Mouse (Mus musculus) neural tube, embryonic 13.5 days (tissue): ENCODE measurements at regions not wholly inside any gene's neighbourhood (a gene's known extent, or its start where the extent isn't known, plus 50 kb on each side); places are given as distances from the start of the nearest gene placed in this dataset.

Source experiments
- ATAC-seq: fragments of 200-750 bp; cut with Nextera tagmentation; 2 replicates; pipeline ENCODE4 v1.8.0; 2017; ENCODE audit warnings: low read depth, mild to moderate bottlenecking, moderate TSS enrichment, moderate library complexity
- H3K27ac ChIP-seq: fragments of 300-500 bp; sonication (generic); replicated peaks from 2 replicates; pipeline ENCODE4 v1.5.1; 2015; ENCODE audit warnings: moderate library complexity, mild to moderate bottlenecking, inconsistent platforms
- H3K27me3 ChIP-seq: fragments of 300-500 bp; sonication (generic); 2 replicates; pipeline ENCODE4 v1.6.1; 2015; ENCODE audit warnings: mild to moderate bottlenecking, inconsistent platforms
- H3K36me3 ChIP-seq: fragments of 300-500 bp; sonication (generic); 2 replicates; pipeline ENCODE4 v1.6.1; 2015; ENCODE audit warnings: mild to moderate bottlenecking, inconsistent platforms
- H3K4me1 ChIP-seq: fragments of 300-500 bp; sonication (generic); replicated peaks from 2 replicates; pipeline ENCODE4 v1.6.1; 2015; ENCODE audit warnings: inconsistent platforms
- H3K4me2 ChIP-seq: fragments of 300-500 bp; sonication (generic); 2 replicates; pipeline ENCODE4 v1.6.1; 2015; ENCODE audit warnings: inconsistent platforms, mild to moderate bottlenecking, moderate library complexity
- H3K4me3 ChIP-seq: fragments of 300-500 bp; sonication (generic); 2 replicates; pipeline ENCODE4 v1.5.1; 2015; ENCODE audit warnings: mild to moderate bottlenecking, inconsistent platforms
- H3K9ac ChIP-seq: fragments of 300-500 bp; sonication (generic); 2 replicates; pipeline ENCODE4 v1.6.1; 2015; ENCODE audit warnings: moderate library complexity, mild to moderate bottlenecking, inconsistent platforms
- H3K9me3 ChIP-seq: fragments of 300-500 bp; sonication (generic); 2 replicates; pipeline ENCODE4 v1.6.1; 2016; ENCODE audit warnings: inconsistent platforms
- WGBS: fragments of 180-500 bp; shearing (Covaris S2); methylation state at CpG from one replicate; pipeline ENCODE4 v1.1.7; 2015; 5-methylcytosine and 5-hydroxymethylcytosine counted together

DNA sequence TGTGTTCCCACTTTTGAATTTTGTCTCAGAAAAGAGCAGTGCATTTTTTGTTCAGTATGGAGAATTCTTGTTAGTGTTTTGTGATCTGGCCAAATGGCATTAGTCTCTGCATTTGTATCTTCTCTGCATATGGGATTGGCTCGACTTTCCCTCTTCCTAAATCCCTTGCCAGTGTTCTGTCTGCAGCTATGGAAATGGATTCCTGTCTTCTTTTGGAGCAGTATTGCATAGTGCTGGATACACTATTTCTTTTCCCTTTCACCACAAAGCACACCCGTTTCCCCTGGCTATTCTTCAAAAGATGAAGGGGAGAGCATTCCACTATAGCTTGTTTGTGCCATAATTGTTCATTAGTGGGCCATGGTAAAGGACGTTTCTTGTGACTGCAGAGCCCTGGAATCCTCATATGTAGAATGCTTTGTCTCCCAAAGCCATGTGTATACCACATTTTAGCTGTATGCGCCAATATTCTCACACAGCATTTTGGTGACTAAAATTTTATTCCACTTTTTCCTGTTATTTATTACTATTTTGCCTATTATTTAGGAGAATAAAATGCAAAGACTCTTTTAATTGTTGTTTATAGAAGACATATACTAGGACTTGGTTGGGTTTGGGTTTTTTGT, 197.8 kb downstream of the Hs3st1 start:
- Histone ChIP-seq H3K9ac (no peak overlapping the region), H3K27ac (no peak overlapping the region), H3K36me3 (no peaks in the 10 kb centered on the region), H3K9me3 (no peaks in the 10 kb centered on the region), H3K4me1 (no peaks in the 10 kb centered on the region), H3K4me3 (no peak overlapping the region), H3K4me2 (no peak overlapping the region), H3K27me3 (no peaks in the 10 kb centered on the region)
- WGBS: 78% methylated on average over 4 of the region's 4 CpGs
- no peak for ATAC-seq

GRCm38 (mm10) chr5:39537044-39537443, 218.2 kb downstream of the Hs3st1 start:
- H3K27me3 ChIP-seq: no peaks in the 10 kb centered on the region
- H3K4me1 ChIP-seq: no peaks in the 10 kb centered on the region
- WGBS: 72% methylated on average over 2 of the region's 2 CpGs
- H3K9me3 ChIP-seq: no peaks in the 10 kb centered on the region
- ATAC-seq: no peak
- no peak overlapping the region for H3K9ac ChIP-seq
- H3K36me3 ChIP-seq: no peaks in the 10 kb centered on the region
- no peak overlapping the region for H3K4me2 ChIP-seq
- H3K27ac ChIP-seq: no peak overlapping the region
- H3K4me3 ChIP-seq: no peak overlapping the region

GRCm38 (mm10) chr5:39536351-39536750, 218.9 kb downstream of the Hs3st1 start:
- no peaks in the 10 kb centered on the region for H3K36me3 ChIP-seq
- no peak overlapping the region for H3K9ac ChIP-seq
- WGBS: 32% methylated on average over 2 of the region's 2 CpGs
- no peaks in the 10 kb centered on the region for H3K4me1 ChIP-seq
- no peak overlapping the region for H3K27ac ChIP-seq
- no peak for ATAC-seq
- H3K4me2 ChIP-seq: no peak overlapping the region
- H3K27me3 ChIP-seq: no peaks in the 10 kb centered on the region
- no peaks in the 10 kb centered on the region for H3K9me3 ChIP-seq
- no peak overlapping the region for H3K4me3 ChIP-seq

DNA sequence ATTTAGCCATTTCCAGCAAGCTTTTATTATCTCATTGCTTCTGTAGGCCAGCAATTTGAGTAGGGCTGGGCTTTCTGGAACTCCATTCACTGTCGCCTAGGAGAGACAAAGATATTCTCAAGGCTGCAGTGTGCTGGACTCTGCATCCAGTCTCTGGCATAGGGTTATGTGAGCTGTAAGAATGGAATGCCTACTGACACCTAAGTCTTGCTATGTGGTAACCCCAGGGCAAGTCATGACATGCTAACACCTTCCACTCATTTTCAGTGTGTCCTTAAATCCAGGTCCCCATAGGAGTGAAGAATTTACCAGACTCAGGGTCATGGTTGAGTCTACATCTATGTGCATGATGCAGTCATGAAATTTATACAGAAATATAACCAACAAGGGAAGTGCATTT, 245.0 kb downstream of the Hs3st1 start:
- Histone ChIP-seq H3K36me3 (no peaks in the 10 kb centered on the region), H3K9me3 (no peaks in the 10 kb centered on the region), H3K27ac (no peak overlapping the region), H3K27me3 (no peaks in the 10 kb centered on the region), H3K9ac (no peak overlapping the region), H3K4me2 (no peak overlapping the region), H3K4me1 (no peaks in the 10 kb centered on the region), H3K4me3 (no peak overlapping the region)
- ATAC-seq: no peak
- WGBS: 86% methylated on average over 1 of the region's 1 CpGs

GRCm38 (mm10) chr5:39482756-39483155, 272.5 kb downstream of the Hs3st1 start:
- no peak overlapping the region for H3K9ac ChIP-seq
- no peak for ATAC-seq
- H3K4me3 ChIP-seq: no peak overlapping the region
- H3K4me1 ChIP-seq: no peaks in the 10 kb centered on the region
- H3K36me3 ChIP-seq: no peaks in the 10 kb centered on the region
- H3K4me2 ChIP-seq: no peak overlapping the region
- no peaks in the 10 kb centered on the region for H3K27me3 ChIP-seq
- H3K9me3 ChIP-seq: no peaks in the 10 kb centered on the region
- WGBS: 45% methylated on average over 5 of the region's 5 CpGs
- H3K27ac ChIP-seq: no peak overlapping the region

DNA sequence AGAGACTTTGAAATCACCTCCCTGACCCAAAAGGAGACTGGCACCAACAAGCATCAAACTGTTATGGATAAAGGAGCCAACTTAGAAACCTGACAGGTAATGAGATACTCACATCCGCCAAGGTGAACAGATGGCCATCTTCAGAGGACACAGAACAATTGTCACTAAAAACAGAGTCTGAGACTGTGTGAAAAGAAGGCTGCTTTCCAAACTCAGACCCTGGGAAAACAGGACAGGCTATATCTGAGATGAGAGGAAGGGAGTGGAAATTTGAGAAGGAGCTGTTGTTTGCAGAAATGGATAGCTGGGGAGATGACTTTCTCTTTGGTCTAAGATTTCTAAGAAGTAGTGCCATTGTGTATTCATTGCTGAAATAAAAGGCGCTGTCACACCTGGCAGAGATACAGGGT, 297.2 kb downstream of the Hs3st1 start:
- Histone ChIP-seq H3K9me3 (no peaks in the 10 kb centered on the region), H3K36me3 (no peaks in the 10 kb centered on the region), H3K4me1 (no peaks in the 10 kb centered on the region), H3K27me3 (no peaks in the 10 kb centered on the region), H3K4me3 (no peak overlapping the region), H3K4me2 (no peak overlapping the region), H3K9ac (no peak overlapping the region), H3K27ac (no peak overlapping the region)
- WGBS: 84% methylated on average over 2 of the region's 2 CpGs
- ATAC-seq: no peak

DNA sequence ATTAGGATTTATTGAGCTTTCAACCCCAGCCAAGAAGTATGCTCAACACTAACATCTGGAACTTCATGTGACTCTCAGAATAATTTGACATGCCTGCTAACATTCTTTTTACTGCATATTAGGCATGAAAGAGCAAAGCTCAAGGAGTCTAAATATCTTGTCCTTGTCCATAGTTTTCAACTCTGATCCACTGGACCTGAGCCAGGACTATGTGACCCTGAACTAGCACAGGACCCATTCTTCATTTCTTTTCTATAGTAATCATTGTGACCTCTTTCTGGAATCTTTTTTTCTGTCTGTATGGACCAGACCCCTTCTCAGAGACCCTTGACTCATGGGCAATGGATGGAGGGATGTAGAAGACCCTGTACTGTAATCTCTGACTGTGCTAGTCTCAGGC, 301.6 kb downstream of the Hs3st1 start:
- H3K4me1 ChIP-seq: no peaks in the 10 kb centered on the region
- H3K36me3 ChIP-seq: no peaks in the 10 kb centered on the region
- no peak overlapping the region for H3K27ac ChIP-seq
- H3K4me2 ChIP-seq: no peak overlapping the region
- H3K27me3 ChIP-seq: no peaks in the 10 kb centered on the region
- ATAC-seq: no peak
- no peak overlapping the region for H3K4me3 ChIP-seq
- H3K9ac ChIP-seq: no peak overlapping the region
- no peaks in the 10 kb centered on the region for H3K9me3 ChIP-seq

DNA sequence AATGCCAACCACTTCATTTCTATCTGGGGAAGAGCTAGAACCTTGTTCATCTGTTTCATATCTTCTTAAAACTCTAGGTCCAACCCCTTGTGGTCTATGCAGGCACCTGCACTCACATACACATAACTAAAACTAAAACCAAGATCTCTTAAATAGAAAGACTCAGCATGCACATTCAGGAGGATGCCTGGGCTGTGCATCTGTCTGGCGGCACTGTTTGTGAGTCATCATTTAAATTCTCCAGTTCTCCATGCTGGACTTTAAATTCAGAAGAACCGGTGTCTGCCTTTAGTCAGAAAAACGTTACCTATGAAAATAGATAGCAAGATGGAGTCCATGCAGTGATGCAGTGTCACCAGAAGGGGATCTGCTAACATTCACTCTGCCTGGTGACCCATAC, 314.5 kb downstream of the Hs3st1 start:
- no peak overlapping the region for H3K9ac ChIP-seq
- no peaks in the 10 kb centered on the region for H3K27me3 ChIP-seq
- no peak overlapping the region for H3K4me3 ChIP-seq
- 93% methylated on average over 3 of the region's 3 CpGs for WGBS
- H3K4me1 ChIP-seq: no peaks in the 10 kb centered on the region
- H3K9me3 ChIP-seq: no peaks in the 10 kb centered on the region
- no peak overlapping the region for H3K4me2 ChIP-seq
- no peaks in the 10 kb centered on the region for H3K36me3 ChIP-seq
- no peak overlapping the region for H3K27ac ChIP-seq
- ATAC-seq: no peak

- WGBS: 75% methylated on average over 4 of the region's 4 CpGs
- no peak overlapping the region for H3K9ac ChIP-seq
- no peaks in the 10 kb centered on the region for H3K27me3 ChIP-seq
- H3K36me3 ChIP-seq: no peaks in the 10 kb centered on the region
- no peak overlapping the region for H3K27ac ChIP-seq
- no peak overlapping the region for H3K4me2 ChIP-seq
- no peaks in the 10 kb centered on the region for H3K4me1 ChIP-seq
- H3K9me3 ChIP-seq: no peaks in the 10 kb centered on the region
- no peak overlapping the region for H3K4me3 ChIP-seq
- no peak for ATAC-seq
Observed at GRCm38 (mm10) chr5:39437463-39438201, 317.6 kb downstream of the Hs3st1 start.

GRCm38 (mm10) chr5:39426053-39426452, 329.2 kb downstream of the Hs3st1 start:
- Histone ChIP-seq H3K36me3 (no peaks in the 10 kb centered on the region), H3K4me2 (no peak overlapping the region), H3K4me1 (peaks cover 4% of the 10 kb centered on the region; the same call in 1 of the 2 replicates), H3K27ac (no peak overlapping the region), H3K9ac (no peak overlapping the region), H3K27me3 (no peaks in the 10 kb centered on the region), H3K9me3 (no peaks in the 10 kb centered on the region), H3K4me3 (no peak overlapping the region)
- 66% methylated on average over 3 of the region's 3 CpGs for WGBS
- no peak for ATAC-seq

GRCm38 (mm10) chr5:39423720-39424119, 331.6 kb downstream of the Hs3st1 start:
- no peaks in the 10 kb centered on the region for H3K27me3 ChIP-seq
- WGBS: 41% methylated on average over 9 of the region's 9 CpGs
- peaks cover 4% of the 10 kb centered on the region; the same call in 1 of the 2 replicates for H3K4me1 ChIP-seq
- no peaks in the 10 kb centered on the region for H3K9me3 ChIP-seq
- no peak for ATAC-seq
- no peak overlapping the region for H3K4me3 ChIP-seq
- H3K4me2 ChIP-seq: no peak overlapping the region
- no peak overlapping the region for H3K27ac ChIP-seq
- H3K36me3 ChIP-seq: no peaks in the 10 kb centered on the region
- H3K9ac ChIP-seq: no peak overlapping the region

GRCm38 (mm10) chr5:39418795-39419194, 336.5 kb downstream of the Hs3st1 start:
- H3K4me2 ChIP-seq: no peak overlapping the region
- no peaks in the 10 kb centered on the region for H3K36me3 ChIP-seq
- H3K4me1 ChIP-seq: peaks cover 27% of the 10 kb centered on the region
- no peaks in the 10 kb centered on the region for H3K9me3 ChIP-seq
- no peak overlapping the region for H3K27ac ChIP-seq
- no peak overlapping the region for H3K9ac ChIP-seq
- WGBS: 90% methylated on average over 1 of the region's 1 CpGs
- H3K27me3 ChIP-seq: no peaks in the 10 kb centered on the region
- H3K4me3 ChIP-seq: no peak overlapping the region
- no peak for ATAC-seq

DNA sequence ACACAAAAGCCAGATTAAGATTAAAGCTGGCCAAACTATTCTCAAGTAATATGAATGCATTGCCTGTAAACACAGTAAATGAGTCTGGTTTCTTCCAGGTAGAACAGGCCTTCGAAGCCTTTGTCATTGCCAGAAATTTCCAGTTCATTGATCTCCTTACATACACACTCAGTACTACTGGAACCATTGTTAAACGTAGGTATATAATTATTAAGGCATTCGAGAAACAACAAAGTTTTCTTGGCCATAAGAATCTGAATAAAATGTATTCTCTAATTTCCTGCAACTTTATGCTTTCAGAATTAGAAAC, 337.5 kb downstream of the Hs3st1 start:
- Histone ChIP-seq H3K27ac (peak overlapping the region; percentile 72), H3K4me2 (0 out of 2 replicates have a peak overlapping the region, but pooled peaks have one; percentile 0), H3K27me3 (no peaks in the 10 kb centered on the region), H3K36me3 (no peaks in the 10 kb centered on the region), H3K4me1 (peaks cover 23% of the 10 kb centered on the region), H3K9ac (no peak overlapping the region), H3K9me3 (no peaks in the 10 kb centered on the region), H3K4me3 (no peak overlapping the region)
- ATAC-seq: 0 out of 2 replicates have a peak, but pooled peaks have one; percentile 24
- WGBS: 60% methylated on average over 3 of the region's 3 CpGs
